Mouse (Mus musculus): Measurements from ENCODE around the gene Cep104. TPM values are rescaled to one million over a fixed set of nuclear protein-coding genes. Genes with fewer than 3 reads are reported as not detected.

Gene Cep104
- 21.4 and 22.5 TPM in 2 replicates for polyA plus RNA-seq (2016; fragmentation: Nextera tagmentation; extraction: Ambion mirVana)

DNA sequence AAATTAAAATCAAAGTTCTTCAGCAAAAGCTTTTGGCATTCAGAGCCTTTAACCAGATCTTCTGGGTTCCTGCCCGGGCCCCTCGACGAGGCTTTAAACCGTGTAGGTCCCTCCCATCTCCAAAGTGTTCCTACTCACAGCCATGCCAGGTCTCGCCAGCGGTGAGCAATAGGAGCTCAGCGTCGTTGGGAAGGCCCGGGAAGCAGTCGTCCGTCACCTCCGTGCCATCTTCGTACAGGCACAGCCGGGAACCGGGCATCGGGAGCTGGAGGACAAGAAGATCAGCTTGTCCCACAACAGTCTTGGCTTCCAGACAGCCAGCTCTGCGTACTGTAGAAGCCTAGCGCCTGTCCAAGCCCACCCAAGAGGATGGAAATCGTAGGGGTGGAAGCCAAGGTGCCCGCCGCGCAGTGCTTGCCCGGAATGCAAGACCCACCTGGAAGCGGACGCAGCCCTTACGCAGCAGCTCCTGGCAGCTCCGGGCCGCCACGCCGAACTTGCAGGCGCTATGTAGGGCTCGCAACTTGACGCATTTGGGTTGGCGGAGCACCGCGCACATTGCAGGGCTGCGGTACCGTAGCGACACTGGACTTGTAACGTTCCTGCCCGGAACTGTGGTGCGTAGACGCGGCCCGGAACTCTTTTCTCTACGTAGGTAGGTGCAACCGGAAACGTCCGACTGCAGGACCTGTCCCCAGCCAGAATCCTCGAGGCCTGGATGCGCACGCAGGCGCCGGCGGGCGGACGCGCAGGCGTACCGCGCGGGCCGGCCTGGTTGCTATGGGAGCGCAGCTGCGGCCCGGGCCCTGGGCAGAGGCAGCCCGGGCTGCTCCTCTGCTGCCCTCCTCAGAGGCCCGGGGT, at the start of gene Cep104, which contains the start of gene Dffb:
Gene Cep104 (plus strand): TSS at position 764 of the 861 bp plus-strand sequence.
Gene Dffb (minus strand): TSS at position 696 of the 861 bp plus-strand sequence.
- ATAC-seq (ENCODE audit: low FRiP score): peak; percentile 98
- H3K27me3 ChIP-seq: no peaks in the 10 kb centered on the region
- peak within 1 kb of the TSS; percentile 94 for H3K9ac ChIP-seq
- no peaks in the 10 kb centered on the region for H3K9me3 ChIP-seq
- H3K27ac ChIP-seq: peak within 1 kb of the TSS; percentile 73
- under 1% methylated on average over 64 of the region's 68 CpGs for WGBS
- H3K36me3 ChIP-seq (replicated peaks): peaks cover 29% of the 10 kb centered on the region
- H3K4me1 ChIP-seq: peaks cover 34% of the 10 kb centered on the region
- H3K4me2 ChIP-seq: peak within 1 kb of the TSS; percentile 94
- peak within 1 kb of the TSS; percentile 94 for H3K4me3 ChIP-seq (replicated peaks)

DNA sequence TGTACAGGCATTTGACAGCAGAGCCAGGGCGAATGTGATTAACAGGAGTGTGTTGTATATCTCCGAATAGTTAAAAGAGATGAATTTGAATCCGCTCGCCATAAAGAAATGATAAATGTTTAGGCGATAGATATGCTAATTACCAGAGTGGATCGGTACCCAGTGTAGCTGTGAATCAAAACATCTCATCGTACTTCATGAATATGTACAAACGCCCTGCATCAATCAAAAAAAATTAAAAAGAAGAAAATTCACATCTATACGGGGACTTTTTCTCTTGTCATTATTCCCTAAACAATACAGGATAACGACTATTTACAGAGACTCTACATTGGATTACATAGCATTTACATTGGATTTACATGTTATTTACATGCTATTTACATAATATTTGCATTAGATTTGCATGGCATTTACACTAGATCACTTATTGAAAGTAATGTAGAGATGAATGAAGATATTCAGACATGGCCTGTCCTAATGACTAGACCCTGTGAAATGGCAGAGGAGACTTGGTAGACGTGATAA, 46.2 kb upstream of the Cep104 start:
- H3K9ac ChIP-seq: no peak overlapping the region
- no peaks in the 10 kb centered on the region for H3K36me3 ChIP-seq (replicated peaks)
- no peak overlapping the region for H3K4me3 ChIP-seq (replicated peaks)
- WGBS: 46% methylated on average over 11 of the region's 11 CpGs
- H3K27me3 ChIP-seq: peaks cover 16% of the 10 kb centered on the region
- H3K4me1 ChIP-seq: peaks cover 9% of the 10 kb centered on the region
- H3K27ac ChIP-seq: 0 out of 2 replicates have a peak overlapping the region, but pooled peaks have one; percentile 31
- peak; percentile 23; the same call in 1 of the 2 replicates for ATAC-seq (ENCODE audit: low FRiP score)
- no peaks in the 10 kb centered on the region for H3K9me3 ChIP-seq
- no peak overlapping the region; the same call in 1 of the 2 replicates for H3K4me2 ChIP-seq

DNA sequence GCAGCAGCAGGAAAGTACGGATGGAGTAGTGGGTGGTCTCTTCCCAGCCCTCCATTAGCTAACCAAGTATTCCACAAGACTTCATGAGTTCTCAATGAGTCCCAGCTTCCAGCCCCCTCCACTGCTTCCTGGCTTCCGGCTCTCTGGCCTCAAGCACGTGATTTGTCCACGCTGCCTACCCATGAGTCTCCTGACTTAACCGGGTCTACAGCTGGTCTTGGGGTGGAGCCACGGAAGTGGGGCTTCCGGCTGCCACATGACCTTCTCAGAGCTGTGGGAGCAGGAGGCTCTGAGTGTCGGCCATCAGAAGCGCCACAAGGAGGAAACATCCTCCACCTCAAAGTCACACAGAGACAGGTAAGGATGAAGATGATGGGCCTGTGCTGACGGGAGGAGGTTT, 45.6 kb upstream of the Cep104 start:
- Histone ChIP-seq H3K9ac (no peak overlapping the region), H3K4me3 (replicated peaks) (no peak overlapping the region), H3K9me3 (no peaks in the 10 kb centered on the region), H3K27me3 (peaks cover 12% of the 10 kb centered on the region), H3K4me1 (peaks cover 9% of the 10 kb centered on the region), H3K27ac (0 out of 2 replicates have a peak overlapping the region, but pooled peaks have one; percentile 31), H3K4me2 (no peak overlapping the region), H3K36me3 (replicated peaks) (no peaks in the 10 kb centered on the region)
- 0 out of 2 replicates have a peak, but pooled peaks have one; percentile 4 for ATAC-seq (ENCODE audit: low FRiP score)
- 63% methylated on average over 10 of the region's 10 CpGs for WGBS

DNA sequence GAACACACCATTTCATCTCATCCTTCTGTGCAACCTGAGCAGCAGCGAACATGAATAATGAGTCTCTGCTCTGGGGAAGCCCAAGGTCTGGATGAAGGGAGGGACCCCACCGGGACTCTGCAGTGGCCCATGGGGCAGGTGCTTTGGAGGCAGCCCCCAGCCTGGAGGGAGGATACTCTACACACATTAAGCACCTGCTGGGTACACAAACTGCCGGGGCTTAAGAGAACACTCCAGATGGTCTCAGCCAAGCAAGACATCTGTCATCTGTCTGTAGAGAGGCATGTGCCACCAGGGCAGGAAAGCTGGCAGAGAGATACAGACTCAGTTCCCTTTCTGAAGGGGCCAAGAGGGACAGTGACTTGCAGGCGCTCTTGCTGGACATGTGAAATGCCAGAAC, 45.1 kb upstream of the Cep104 start:
- no peak overlapping the region for H3K9ac ChIP-seq
- H3K4me2 ChIP-seq: no peak overlapping the region
- peaks cover 9% of the 10 kb centered on the region for H3K4me1 ChIP-seq
- H3K4me3 ChIP-seq (replicated peaks): no peak overlapping the region
- H3K9me3 ChIP-seq: no peaks in the 10 kb centered on the region
- ATAC-seq (ENCODE audit: low FRiP score): no peak
- peaks cover 7% of the 10 kb centered on the region; the same call in 1 of the 2 replicates for H3K27me3 ChIP-seq
- no peak overlapping the region for H3K27ac ChIP-seq
- 84% methylated on average over 4 of the region's 4 CpGs for WGBS
- no peaks in the 10 kb centered on the region for H3K36me3 ChIP-seq (replicated peaks)

DNA sequence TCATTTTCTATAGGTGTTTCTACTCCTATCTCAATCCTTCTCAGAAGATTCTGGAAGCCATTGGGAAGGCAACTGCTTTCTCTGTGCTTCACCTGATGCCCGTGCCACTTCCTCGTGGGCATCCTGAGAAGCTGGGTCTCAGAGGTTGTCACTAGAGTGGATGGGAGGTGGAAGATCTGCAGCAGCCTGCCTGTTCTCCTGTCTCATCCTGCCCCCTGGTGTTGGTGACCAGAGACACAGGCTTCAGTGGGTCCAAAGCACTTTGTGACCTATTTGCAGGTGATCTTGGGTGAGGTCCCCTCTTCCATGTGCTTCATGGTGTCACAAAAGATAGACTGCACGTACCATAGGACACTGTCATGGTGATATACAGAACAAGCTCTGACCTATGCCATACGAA, 31.8 kb upstream of the Cep104 start:
- 68% methylated on average over 4 of the region's 4 CpGs for WGBS
- H3K9me3 ChIP-seq: no peaks in the 10 kb centered on the region
- H3K27me3 ChIP-seq: peaks cover 52% of the 10 kb centered on the region
- no peak overlapping the region for H3K4me3 ChIP-seq (replicated peaks)
- no peak overlapping the region for H3K4me2 ChIP-seq
- peaks cover 5% of the 10 kb centered on the region; the same call in 1 of the 2 replicates for H3K4me1 ChIP-seq
- no peak overlapping the region for H3K9ac ChIP-seq
- ATAC-seq (ENCODE audit: low FRiP score): no peak
- H3K36me3 ChIP-seq (replicated peaks): no peaks in the 10 kb centered on the region
- H3K27ac ChIP-seq: no peak overlapping the region

DNA sequence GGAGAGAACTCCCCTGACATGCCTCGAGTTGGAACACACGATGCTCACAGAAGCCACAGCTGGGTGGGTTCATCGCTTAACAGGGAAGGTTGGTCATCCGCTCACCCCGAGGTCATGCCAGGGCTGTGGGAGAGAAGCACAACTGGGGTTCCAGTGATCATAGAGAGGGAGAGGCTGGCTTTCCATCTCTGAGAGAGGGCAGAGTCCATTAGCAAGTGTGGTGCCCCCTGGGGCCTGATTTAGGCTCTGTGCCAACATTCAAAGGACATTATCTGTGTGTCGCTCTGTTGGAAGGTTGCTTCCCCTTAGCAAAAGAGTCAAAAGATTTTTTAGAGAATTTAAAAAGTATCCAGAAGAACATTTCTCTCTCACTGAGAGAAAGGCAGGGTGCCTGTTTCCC, 30.7 kb upstream of the Cep104 start:
- peaks cover 55% of the 10 kb centered on the region for H3K27me3 ChIP-seq

DNA sequence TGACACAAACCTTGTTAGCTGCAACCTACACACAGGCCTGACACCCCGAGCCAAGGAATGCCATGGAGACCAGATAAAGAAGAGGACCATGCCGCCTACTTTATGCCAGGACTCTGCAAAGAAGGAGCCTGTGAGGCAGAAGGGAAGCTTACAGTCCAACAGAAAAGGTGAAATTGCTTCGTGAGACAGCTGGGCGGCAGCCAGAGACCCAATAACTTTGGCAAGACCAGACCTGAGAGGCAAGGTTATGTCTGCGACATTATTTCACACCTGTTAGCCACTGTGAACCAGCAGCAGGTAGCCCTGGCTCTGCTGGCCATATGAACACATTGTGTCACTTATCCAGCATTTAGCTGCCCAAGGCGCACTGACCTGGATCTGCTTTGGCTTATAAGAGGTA, 29.3 kb upstream of the Cep104 start:
- no peak overlapping the region for H3K4me3 ChIP-seq (replicated peaks)
- H3K36me3 ChIP-seq (replicated peaks): no peaks in the 10 kb centered on the region
- H3K9ac ChIP-seq: no peak overlapping the region
- no peak overlapping the region for H3K27ac ChIP-seq
- no peak for ATAC-seq (ENCODE audit: low FRiP score)
- no peak overlapping the region for H3K4me2 ChIP-seq
- 84% methylated on average over 6 of the region's 6 CpGs for WGBS
- no peaks in the 10 kb centered on the region for H3K9me3 ChIP-seq
- peaks cover 53% of the 10 kb centered on the region for H3K27me3 ChIP-seq
- H3K4me1 ChIP-seq: peaks cover 5% of the 10 kb centered on the region; the same call in 1 of the 2 replicates

More for the DNA sequence above, 30.7 kb upstream of the Cep104 start:
- no peaks in the 10 kb centered on the region for H3K9me3 ChIP-seq
- 65% methylated on average over 6 of the region's 6 CpGs for WGBS
- H3K36me3 ChIP-seq (replicated peaks): no peaks in the 10 kb centered on the region
- no peak overlapping the region for H3K4me2 ChIP-seq
- no peak overlapping the region for H3K9ac ChIP-seq
- H3K4me3 ChIP-seq (replicated peaks): no peak overlapping the region
- peaks cover 5% of the 10 kb centered on the region; the same call in 1 of the 2 replicates for H3K4me1 ChIP-seq
- no peak for ATAC-seq (ENCODE audit: low FRiP score)
- no peak overlapping the region for H3K27ac ChIP-seq

DNA sequence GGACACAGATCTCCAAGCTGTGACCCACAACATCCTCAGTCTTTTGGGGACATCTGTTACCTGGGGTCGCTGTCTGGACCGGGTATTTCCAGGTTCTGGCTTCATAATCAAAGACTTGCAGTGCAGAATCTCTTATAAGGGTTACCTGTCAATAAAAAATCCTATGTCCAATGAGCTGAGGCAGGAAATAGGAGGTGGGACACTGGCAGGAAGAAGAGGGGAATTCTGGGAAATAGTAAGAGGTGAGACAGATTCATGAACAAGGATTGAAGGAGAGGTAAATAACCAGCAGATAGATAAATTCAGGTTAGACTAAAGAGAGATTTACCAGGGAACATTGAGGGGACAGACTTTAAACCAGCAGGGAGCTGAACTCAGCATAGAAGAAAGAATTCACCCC, 24.6 kb upstream of the Cep104 start:
- H3K4me1 ChIP-seq: peaks cover 10% of the 10 kb centered on the region
- no peak overlapping the region for H3K27ac ChIP-seq
- no peaks in the 10 kb centered on the region for H3K36me3 ChIP-seq (replicated peaks)
- ATAC-seq (ENCODE audit: low FRiP score): no peak
- 81% methylated on average over 2 of the region's 2 CpGs for WGBS
- H3K4me3 ChIP-seq (replicated peaks): no peak overlapping the region
- H3K9ac ChIP-seq: no peak overlapping the region
- H3K4me2 ChIP-seq: no peak overlapping the region
- peaks cover 61% of the 10 kb centered on the region for H3K27me3 ChIP-seq
- H3K9me3 ChIP-seq: no peaks in the 10 kb centered on the region

DNA sequence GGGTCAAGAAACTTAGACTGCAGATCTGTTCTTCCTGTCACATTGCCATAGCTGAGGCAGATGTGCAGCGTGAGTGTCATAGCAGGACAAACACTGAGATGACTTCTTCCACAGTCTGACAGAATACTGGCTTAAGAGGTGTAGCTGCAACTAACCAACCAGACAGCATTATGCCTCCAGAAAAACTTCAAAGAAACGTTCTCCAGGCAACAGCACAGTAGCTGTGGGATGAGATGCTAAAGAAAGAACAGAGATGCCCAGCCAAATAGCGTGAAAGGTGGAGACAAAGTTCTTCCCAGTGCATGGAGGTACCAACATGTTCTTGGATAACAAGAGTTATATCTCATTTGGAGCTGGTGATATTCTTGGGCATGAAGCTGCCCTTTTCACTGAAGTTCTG, 23.8 kb upstream of the Cep104 start:
- peaks cover 10% of the 10 kb centered on the region for H3K4me1 ChIP-seq
- no peaks in the 10 kb centered on the region for H3K36me3 ChIP-seq (replicated peaks)
- peaks cover 62% of the 10 kb centered on the region for H3K27me3 ChIP-seq
- no peak for ATAC-seq (ENCODE audit: low FRiP score)
- no peak overlapping the region for H3K27ac ChIP-seq
- 67% methylated on average over 3 of the region's 3 CpGs for WGBS
- no peak overlapping the region for H3K4me2 ChIP-seq
- no peaks in the 10 kb centered on the region for H3K9me3 ChIP-seq
- no peak overlapping the region for H3K4me3 ChIP-seq (replicated peaks)
- no peak overlapping the region for H3K9ac ChIP-seq

DNA sequence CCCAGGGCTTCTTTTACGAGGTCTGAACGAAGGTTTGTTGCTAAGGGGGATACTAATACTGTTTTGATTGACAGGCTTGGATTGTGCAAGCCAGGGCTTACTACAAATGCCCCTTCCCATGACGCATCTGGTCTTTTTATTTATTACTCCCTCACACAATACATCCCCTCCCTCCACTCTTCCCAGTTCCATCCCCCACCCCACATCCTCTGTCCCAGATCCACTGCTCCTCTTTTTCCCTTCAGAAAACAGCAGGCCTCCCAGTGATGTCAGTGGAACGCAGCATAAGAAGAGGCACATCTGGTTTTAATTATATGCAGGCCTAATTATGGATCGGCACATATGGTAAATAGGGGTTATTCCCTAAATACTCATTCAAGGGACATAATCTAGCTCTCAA, 23.3 kb upstream of the Cep104 start:
- Histone ChIP-seq H3K9ac (no peak overlapping the region), H3K27me3 (peaks cover 57% of the 10 kb centered on the region), H3K27ac (0 out of 2 replicates have a peak overlapping the region, but pooled peaks have one; percentile 19), H3K4me3 (replicated peaks) (no peak overlapping the region), H3K9me3 (no peaks in the 10 kb centered on the region), H3K36me3 (replicated peaks) (no peaks in the 10 kb centered on the region), H3K4me2 (no peak overlapping the region), H3K4me1 (peaks cover 15% of the 10 kb centered on the region)
- 38% methylated on average over 5 of the region's 5 CpGs for WGBS
- peak; percentile 61; the same call in 1 of the 2 replicates for ATAC-seq (ENCODE audit: low FRiP score)

DNA sequence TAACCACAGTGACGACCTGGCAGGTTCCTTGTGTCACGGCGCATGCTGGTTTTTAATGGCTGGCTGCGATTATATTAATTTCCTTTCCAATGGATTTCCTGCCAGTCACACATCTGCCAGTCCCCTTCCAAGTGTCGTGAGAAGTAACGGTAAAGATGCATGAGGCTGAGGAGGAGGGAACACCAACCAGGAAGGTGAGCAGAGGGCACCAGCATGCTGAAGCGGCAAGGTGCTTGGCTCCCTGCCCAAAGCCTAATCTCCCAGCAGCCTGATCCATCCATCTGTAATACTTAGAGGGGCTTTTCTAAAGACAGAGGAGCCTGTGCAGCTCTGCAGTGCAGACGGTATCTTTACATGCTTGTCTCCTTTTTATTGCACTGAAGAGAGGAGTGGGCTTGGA, 19.3 kb upstream of the Cep104 start:
- ATAC-seq (ENCODE audit: low FRiP score): no peak
- Histone ChIP-seq H3K9ac (no peak overlapping the region), H3K36me3 (replicated peaks) (peaks cover 15% of the 10 kb centered on the region), H3K4me2 (no peak overlapping the region), H3K27me3 (peaks cover 32% of the 10 kb centered on the region), H3K9me3 (no peaks in the 10 kb centered on the region), H3K4me1 (peaks cover 28% of the 10 kb centered on the region), H3K4me3 (replicated peaks) (no peak overlapping the region), H3K27ac (no peak overlapping the region)
- whole genome bisulfite sequencing: 85% methylated on average over 8 of the region's 8 CpGs

DNA sequence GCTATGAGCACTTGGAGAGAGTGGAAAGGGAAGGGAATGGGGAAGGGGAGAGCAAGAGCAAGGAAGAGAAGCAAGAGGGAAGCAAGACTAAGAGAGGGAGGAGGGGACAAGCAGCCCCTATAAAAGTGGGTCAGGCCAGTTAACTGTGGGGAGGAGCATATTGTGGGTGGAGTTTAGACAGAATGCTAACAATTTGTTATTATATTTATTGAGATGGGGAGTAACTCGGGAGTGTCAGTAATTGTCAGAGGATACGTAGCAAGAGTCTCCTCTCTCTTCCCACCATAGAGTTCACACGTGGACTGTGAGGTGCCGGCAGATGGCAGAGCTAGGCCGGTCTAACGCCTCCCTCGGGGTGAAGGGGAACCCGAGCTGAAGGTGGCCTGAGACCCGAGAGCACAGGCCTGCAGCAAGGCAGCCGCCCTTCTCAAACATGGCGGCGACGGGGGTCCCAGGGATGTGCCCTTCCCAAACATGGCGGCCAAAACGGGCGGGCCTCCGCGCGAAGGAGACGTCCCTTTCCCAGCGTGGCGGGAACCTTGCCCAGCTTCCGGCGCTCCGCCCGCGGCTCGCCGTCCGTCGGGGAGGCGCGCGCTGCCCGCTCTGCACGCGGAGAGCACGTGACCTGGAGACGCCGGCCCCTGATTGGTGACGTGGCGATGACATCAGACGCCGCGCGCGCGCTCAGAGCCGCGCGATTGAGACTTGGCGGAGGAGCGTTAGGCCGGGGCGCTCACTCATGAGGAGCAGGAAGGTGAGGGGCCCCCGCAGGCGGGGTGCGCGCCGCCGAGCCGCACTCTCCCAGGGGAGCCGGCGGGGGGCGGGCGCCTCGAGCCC, 18.2 kb upstream of the Cep104 start, which contains the start of gene A430005L14Rik:
Gene A430005L14Rik (plus strand): TSS at position 669 of the 837 bp plus-strand sequence.
- peaks cover 26% of the 10 kb centered on the region for H3K36me3 ChIP-seq (replicated peaks)
- peak within 1 kb of the TSS; percentile 81 for H3K4me3 ChIP-seq (replicated peaks)
- peaks cover 28% of the 10 kb centered on the region for H3K27me3 ChIP-seq
- peak within 1 kb of the TSS; percentile 89 for H3K4me2 ChIP-seq
- ATAC-seq (ENCODE audit: low FRiP score): peak; percentile 96
- peak within 1 kb of the TSS; percentile 90 for H3K27ac ChIP-seq
- H3K9me3 ChIP-seq: no peaks in the 10 kb centered on the region
- 2% methylated on average over 63 of the region's 67 CpGs for WGBS
- peaks cover 24% of the 10 kb centered on the region for H3K4me1 ChIP-seq
- H3K9ac ChIP-seq: peak within 1 kb of the TSS; percentile 94
